Mouse (Mus musculus): ENCODE data around the gene Rpa1.

- TF ChIP-seq POLR2A (IDR thresholded peaks at IDR 0.05; ENCODE audit: control insufficient read depth, low read depth, low read length) = no peak
- TF ChIP-seq CTCF (IDR thresholded peaks at IDR 0.05; ENCODE audit: control insufficient read depth, insufficient read depth, insufficient replicate concordance, low read depth, low read length) = no peak
Observed at GRCm38 (mm10) chr11:75279342-75280065, 68.6 kb downstream of the Rpa1 start.
